Mouse (Mus musculus): ENCODE data around the gene Mknk1. TPM values are rescaled to one million over a fixed set of nuclear protein-coding genes. Genes with fewer than 3 reads are reported as not detected.

The Mknk1 gene
- polyA plus RNA-seq, 1 experiment from 2014 or later: 25.6 TPM

Other genes starting within 250 kb of the Mknk1 start
- gene Cyp4a32, start 238.2 kb upstream of the Mknk1 start, polyA plus RNA-seq (2015; fragmentation: Nextera tagmentation; extraction: Ambion mirVana): 0.26 TPM in 1 of 2 replicates, not detected in the other
- 5.6 and 6.2 TPM in 2 replicates for gene Cyp4b1, start 191.5 kb upstream of the Mknk1 start, polyA plus RNA-seq (2015; fragmentation: Nextera tagmentation; extraction: Ambion mirVana)
- 36.7 and 37.2 TPM in 2 replicates for gene Efcab14, start 101.5 kb upstream of the Mknk1 start, polyA plus RNA-seq (2015; fragmentation: Nextera tagmentation; extraction: Ambion mirVana)
- gene Tex38, start 58.2 kb upstream of the Mknk1 start, polyA plus RNA-seq (2015; fragmentation: Nextera tagmentation; extraction: Ambion mirVana): 0.28 and 0.60 TPM in 2 replicates
- gene Atpaf1, start 54.4 kb upstream of the Mknk1 start, polyA plus RNA-seq (2015; fragmentation: Nextera tagmentation; extraction: Ambion mirVana): 55.2 and 60.7 TPM in 2 replicates
- gene Mob3c, start 11.1 kb upstream of the Mknk1 start, polyA plus RNA-seq (2015; fragmentation: Nextera tagmentation; extraction: Ambion mirVana): 12.4 and 14.6 TPM in 2 replicates
- gene Kncn, start 45.2 kb downstream of the Mknk1 start, polyA plus RNA-seq (2015; fragmentation: Nextera tagmentation; extraction: Ambion mirVana): 0.08 TPM in 1 of 2 replicates, not detected in the other
- gene 6430628N08Rik, start 51.5 kb downstream of the Mknk1 start, polyA plus RNA-seq (2015; fragmentation: Nextera tagmentation; extraction: Ambion mirVana): not detected in 2 replicates
- gene Dmbx1, start 100.7 kb downstream of the Mknk1 start, polyA plus RNA-seq (2015; fragmentation: Nextera tagmentation; extraction: Ambion mirVana): not detected in 2 replicates
- 8.9 and 10.5 TPM in 2 replicates for gene Faah, start 178.7 kb downstream of the Mknk1 start, polyA plus RNA-seq (2015; fragmentation: Nextera tagmentation; extraction: Ambion mirVana)
- 17.7 and 20.8 TPM in 2 replicates for gene Nsun4, start 214.7 kb downstream of the Mknk1 start, polyA plus RNA-seq (2015; fragmentation: Nextera tagmentation; extraction: Ambion mirVana)
- 524 and 598 TPM in 2 replicates for gene Uqcrh, start 235.9 kb downstream of the Mknk1 start, polyA plus RNA-seq (2015; fragmentation: Nextera tagmentation; extraction: Ambion mirVana)
- 72.4 and 79.5 TPM in 2 replicates for gene Lrrc41, start 236.1 kb downstream of the Mknk1 start, polyA plus RNA-seq (2015; fragmentation: Nextera tagmentation; extraction: Ambion mirVana)

Measured in kidney, embryonic 15.5 days (tissue).